Mouse (Mus musculus) limb, embryonic 11.5 days (tissue): Measurements from ENCODE around the gene Itm2b. TPM values are rescaled to one million over a fixed set of nuclear protein-coding genes. Genes with fewer than 3 reads are reported as not detected.

Experiments used
- ATAC-seq: fragments of 200-750 bp; cut with Nextera tagmentation; 2 replicates; pipeline ENCODE4 v1.8.0; 2017; ENCODE audit warnings: low read depth; ENCODE audit not compliant: insufficient number of reproducible peaks, low FRiP score, low TSS enrichment
- DNase-seq: peaks from one replicate; pipeline ENCODE4 v3.0.0-alpha.2; 2015; ENCODE audit warnings: low spot score
- H3K27ac ChIP-seq: fragments of 300-500 bp; sonication (generic); replicated peaks from 2 replicates; pipeline ENCODE4 v1.5.1; 2014; ENCODE audit warnings: low read depth, mild to moderate bottlenecking, low read length
- H3K27me3 ChIP-seq: fragments of 300-500 bp; sonication (generic); 2 replicates; pipeline ENCODE4 v1.6.1; 2014; ENCODE audit warnings: mild to moderate bottlenecking, low read length, mixed read lengths; ENCODE audit not compliant: control insufficient read depth, insufficient read depth
- H3K36me3 ChIP-seq: fragments of 300-500 bp; sonication (generic); 2 replicates; pipeline ENCODE4 v1.6.1; 2014; ENCODE audit warnings: mild to moderate bottlenecking, low read length, moderate library complexity, mixed read lengths; ENCODE audit not compliant: control insufficient read depth, insufficient read depth
- H3K4me1 ChIP-seq: fragments of 300-500 bp; sonication (generic); 2 replicates; pipeline ENCODE4 v1.6.1; 2014; ENCODE audit warnings: low read length, mixed read lengths; ENCODE audit not compliant: control insufficient read depth, insufficient read depth
- H3K4me2 ChIP-seq: fragments of 300-500 bp; sonication (generic); 2 replicates; pipeline ENCODE4 v1.6.1; 2014; ENCODE audit warnings: low read depth, mild to moderate bottlenecking, moderate library complexity; ENCODE audit not compliant: severe bottlenecking
- H3K4me3 ChIP-seq: fragments of 300-500 bp; sonication (generic); 2 replicates; pipeline ENCODE4 v1.5.1; 2014; ENCODE audit warnings: low read depth, low read length
- H3K9ac ChIP-seq: fragments of 300-500 bp; sonication (generic); 2 replicates; pipeline ENCODE4 v1.6.1; 2014; ENCODE audit warnings: mild to moderate bottlenecking, low read length
- H3K9me3 ChIP-seq: fragments of 300-500 bp; sonication (generic); 2 replicates; pipeline ENCODE4 v1.6.1; 2016; ENCODE audit warnings: low read length; ENCODE audit not compliant: control insufficient read depth
- WGBS: fragments of 180-500 bp; shearing (Covaris S2); extraction: QIAGEN DNeasy Blood & Tissue Kit; methylation state at CpG from one replicate; pipeline ENCODE4 v1.1.7; 2014; 5-methylcytosine and 5-hydroxymethylcytosine counted together
- polyA plus RNA-seq: library from polyadenylated mRNA; unstranded; fragments of >200 nt; fragmentation: Nextera tagmentation; extraction: Ambion mirVana; gene quantifications from 2 replicates; pipeline ENCODE4 v1.2.1, GENCODE M21; 2014

The Itm2b gene
- polyA plus RNA-seq, 1 experiment from 2014 or later: 352 TPM

GRCm38 (mm10) chr14:73376920-73377319 lies 8.2 kb downstream of the Itm2b start:
- Histone ChIP-seq H3K9me3 (no peaks in the 10 kb centered on the region), H3K27me3 (no peaks in the 10 kb centered on the region), H3K4me2 (no peak overlapping the region), H3K36me3 (no peaks in the 10 kb centered on the region), H3K4me3 (no peak overlapping the region), H3K27ac (no peak overlapping the region), H3K9ac (no peak overlapping the region), H3K4me1 (no peaks in the 10 kb centered on the region; the same call in 1 of the 2 replicates)
- DNase-seq (no peak), ATAC-seq (no peak)
- WGBS: 90% methylated on average over 6 of the region's 6 CpGs

GRCm38 (mm10) chr14:73375903-73376302 lies 9.2 kb downstream of the Itm2b start:
- Histone ChIP-seq H3K27ac (no peak overlapping the region), H3K27me3 (no peaks in the 10 kb centered on the region), H3K4me3 (no peak overlapping the region), H3K9me3 (no peaks in the 10 kb centered on the region), H3K4me2 (no peak overlapping the region), H3K4me1 (no peaks in the 10 kb centered on the region; the same call in 1 of the 2 replicates), H3K9ac (no peak overlapping the region), H3K36me3 (no peaks in the 10 kb centered on the region; the same call in 1 of the 2 replicates)
- DNase-seq: no peak
- no peak for ATAC-seq
- 78% methylated on average over 7 of the region's 8 CpGs for WGBS

DNA sequence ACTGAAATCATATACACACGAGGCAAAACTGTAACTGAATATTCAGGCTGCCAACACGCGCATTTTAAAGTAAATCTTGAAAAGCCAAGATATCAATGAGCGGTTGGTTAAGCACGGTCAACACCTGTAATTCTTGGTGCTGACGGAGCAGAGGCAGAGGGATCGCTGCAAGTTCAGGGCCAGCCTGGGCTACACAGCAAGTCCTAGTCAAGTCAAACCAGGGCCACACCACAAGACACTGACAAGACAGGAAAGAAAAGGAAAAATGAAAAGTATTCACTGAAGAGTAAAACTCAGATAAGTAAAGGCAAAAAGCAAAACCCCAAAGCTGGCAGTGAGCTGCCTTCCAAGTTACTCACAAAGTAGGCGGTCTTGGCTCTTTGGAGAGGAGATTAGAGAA lies 9.6 kb downstream of the Itm2b start:
- 95% methylated on average over 8 of the region's 8 CpGs for WGBS
- H3K4me1 ChIP-seq: no peaks in the 10 kb centered on the region; the same call in 1 of the 2 replicates
- H3K36me3 ChIP-seq: no peaks in the 10 kb centered on the region; the same call in 1 of the 2 replicates

DNA sequence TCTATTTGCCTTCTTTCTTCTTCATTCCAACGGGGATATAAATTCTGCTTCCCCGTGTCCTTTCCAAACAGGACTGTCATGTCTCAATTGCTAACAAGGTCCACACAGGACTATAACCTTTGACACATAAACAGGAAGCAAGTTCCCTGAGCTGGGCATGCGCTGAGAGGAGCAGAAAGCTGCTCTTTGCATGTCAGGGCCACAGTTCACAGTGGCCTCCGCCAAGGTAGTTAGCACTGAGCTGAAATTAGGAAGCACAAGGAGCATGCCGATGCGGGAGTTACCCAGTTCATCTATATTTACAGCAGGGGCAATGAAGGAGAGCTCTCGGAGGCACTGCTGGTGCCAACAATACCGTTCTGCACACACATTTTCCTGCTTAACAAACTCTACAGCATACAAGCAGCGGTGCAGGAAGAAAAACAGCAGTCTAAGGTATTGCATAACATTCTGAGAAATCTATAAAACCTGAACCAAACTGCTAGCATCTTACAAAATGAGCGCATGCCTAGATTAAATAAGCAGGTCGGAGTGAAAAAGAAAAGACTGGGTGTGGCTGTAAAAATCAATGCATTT lies 10.7 kb downstream of the Itm2b start:
- no peak overlapping the region for H3K9ac ChIP-seq
- no peaks in the 10 kb centered on the region for H3K27me3 ChIP-seq
- H3K4me3 ChIP-seq: no peak overlapping the region
- ATAC-seq (no peak), DNase-seq (no peak)
- no peak overlapping the region for H3K27ac ChIP-seq
- no peak overlapping the region for H3K4me2 ChIP-seq
- H3K9me3 ChIP-seq: no peaks in the 10 kb centered on the region
- no peaks in the 10 kb centered on the region; the same call in 1 of the 2 replicates for H3K36me3 ChIP-seq
- H3K4me1 ChIP-seq: no peaks in the 10 kb centered on the region; the same call in 1 of the 2 replicates
- WGBS: 70% methylated on average over 11 of the region's 11 CpGs

More for the DNA sequence above, 9.6 kb downstream of the Itm2b start:
- Histone ChIP-seq H3K27me3 (no peaks in the 10 kb centered on the region), H3K4me3 (no peak overlapping the region), H3K4me2 (no peak overlapping the region), H3K9ac (no peak overlapping the region), H3K27ac (no peak overlapping the region), H3K9me3 (no peaks in the 10 kb centered on the region)
- no peak for DNase-seq
- ATAC-seq: no peak

DNA sequence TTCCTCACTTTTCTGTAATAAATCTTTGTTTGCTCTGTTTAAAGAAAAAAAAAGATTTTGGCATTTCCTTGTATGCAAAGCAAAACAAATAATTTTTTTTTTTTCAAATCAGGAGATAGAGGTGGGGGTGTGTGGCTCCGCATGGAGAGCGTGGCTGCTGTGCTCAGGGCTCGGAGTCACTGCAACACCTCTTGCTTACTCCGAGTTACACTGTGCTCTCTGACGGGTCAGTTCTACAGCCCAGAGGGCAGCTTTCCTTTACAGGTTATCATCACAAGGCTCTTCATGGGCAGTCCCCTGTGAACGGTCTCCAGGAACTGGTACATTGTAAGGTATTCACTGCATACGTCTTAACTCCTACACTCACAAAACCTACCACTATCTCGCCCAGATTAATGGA lies 11.5 kb downstream of the Itm2b start:
- 88% methylated on average over 8 of the region's 8 CpGs for WGBS
- no peak for DNase-seq
- no peaks in the 10 kb centered on the region; the same call in 1 of the 2 replicates for H3K36me3 ChIP-seq

DNA sequence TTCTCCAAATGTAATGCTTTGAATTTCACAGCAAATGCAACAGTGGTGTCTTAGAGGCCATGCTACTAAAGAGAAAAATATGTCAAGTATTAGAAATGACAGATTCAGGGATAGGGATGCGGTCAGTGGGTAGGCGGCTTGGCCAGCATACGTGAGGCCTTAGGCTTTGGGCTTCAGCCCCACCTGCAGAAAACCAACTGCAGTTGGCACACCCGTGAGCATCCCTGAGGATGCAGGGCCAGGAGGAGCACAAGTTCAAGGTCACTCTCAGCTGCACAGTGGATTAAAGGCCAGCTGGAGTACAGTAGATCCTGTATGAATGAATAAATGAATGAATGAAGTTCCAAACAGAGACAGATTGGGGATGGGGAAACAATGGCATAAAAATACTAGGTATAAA lies 12.1 kb downstream of the Itm2b start:
- no peak for DNase-seq
- Histone ChIP-seq H3K27me3 (no peaks in the 10 kb centered on the region), H3K9ac (no peak overlapping the region), H3K9me3 (no peaks in the 10 kb centered on the region), H3K4me2 (no peak overlapping the region), H3K27ac (no peak overlapping the region), H3K4me3 (no peak overlapping the region), H3K4me1 (no peaks in the 10 kb centered on the region; the same call in 1 of the 2 replicates), H3K36me3 (no peaks in the 10 kb centered on the region; the same call in 1 of the 2 replicates)
- no peak for ATAC-seq
- WGBS: 95% methylated on average over 4 of the region's 4 CpGs

More for the DNA sequence above, 11.5 kb downstream of the Itm2b start:
- Histone ChIP-seq H3K4me3 (no peak overlapping the region), H3K4me1 (no peaks in the 10 kb centered on the region; the same call in 1 of the 2 replicates), H3K27ac (no peak overlapping the region), H3K9ac (no peak overlapping the region), H3K4me2 (no peak overlapping the region), H3K27me3 (no peaks in the 10 kb centered on the region), H3K9me3 (no peaks in the 10 kb centered on the region)
- no peak for ATAC-seq

DNA sequence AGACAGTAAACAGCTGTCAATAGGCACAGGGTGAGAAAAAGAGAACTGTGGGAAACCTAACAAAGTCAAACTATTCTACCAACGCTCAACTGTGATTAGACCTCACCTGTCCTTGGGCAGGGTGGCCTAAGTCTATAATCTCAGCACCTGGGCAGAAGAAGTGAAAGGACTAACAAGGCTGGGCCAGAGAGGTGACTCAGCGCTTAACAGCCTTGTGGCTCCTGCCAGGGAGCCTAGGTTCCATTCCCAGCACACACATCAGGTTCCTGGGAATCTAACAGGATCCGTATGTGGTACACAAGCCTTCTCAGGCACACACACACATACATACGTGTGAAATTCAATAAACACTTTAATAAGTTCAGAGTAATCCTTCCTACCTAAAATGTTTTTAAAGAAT lies 13.5 kb downstream of the Itm2b start:
- no peaks in the 10 kb centered on the region; the same call in 1 of the 2 replicates for H3K4me1 ChIP-seq
- ATAC-seq: no peak
- peaks cover 3% of the 10 kb centered on the region; the same call in 1 of the 2 replicates for H3K36me3 ChIP-seq
- no peak overlapping the region for H3K27ac ChIP-seq
- H3K4me3 ChIP-seq: no peak overlapping the region
- WGBS: 91% methylated on average over 4 of the region's 4 CpGs
- H3K27me3 ChIP-seq: no peaks in the 10 kb centered on the region
- H3K9me3 ChIP-seq: no peaks in the 10 kb centered on the region
- H3K9ac ChIP-seq: no peak overlapping the region
- no peak for DNase-seq
- no peak overlapping the region for H3K4me2 ChIP-seq

- Histone ChIP-seq H3K9ac (no peak overlapping the region), H3K4me2 (no peak overlapping the region), H3K27ac (no peak overlapping the region), H3K27me3 (no peaks in the 10 kb centered on the region), H3K9me3 (no peaks in the 10 kb centered on the region), H3K4me3 (no peak overlapping the region), H3K36me3 (peaks cover 3% of the 10 kb centered on the region; the same call in 1 of the 2 replicates), H3K4me1 (no peaks in the 10 kb centered on the region; the same call in 1 of the 2 replicates)
- 84% methylated on average over 23 of the region's 23 CpGs for WGBS
- DNase-seq (no peak), ATAC-seq (no peak)
These were observed 14.3 kb downstream of the Itm2b start for GRCm38 (mm10) chr14:73370695-73371372.
